8 mouse cellular contexts compared by ENCODE assay signal in the genomic region with DNA sequence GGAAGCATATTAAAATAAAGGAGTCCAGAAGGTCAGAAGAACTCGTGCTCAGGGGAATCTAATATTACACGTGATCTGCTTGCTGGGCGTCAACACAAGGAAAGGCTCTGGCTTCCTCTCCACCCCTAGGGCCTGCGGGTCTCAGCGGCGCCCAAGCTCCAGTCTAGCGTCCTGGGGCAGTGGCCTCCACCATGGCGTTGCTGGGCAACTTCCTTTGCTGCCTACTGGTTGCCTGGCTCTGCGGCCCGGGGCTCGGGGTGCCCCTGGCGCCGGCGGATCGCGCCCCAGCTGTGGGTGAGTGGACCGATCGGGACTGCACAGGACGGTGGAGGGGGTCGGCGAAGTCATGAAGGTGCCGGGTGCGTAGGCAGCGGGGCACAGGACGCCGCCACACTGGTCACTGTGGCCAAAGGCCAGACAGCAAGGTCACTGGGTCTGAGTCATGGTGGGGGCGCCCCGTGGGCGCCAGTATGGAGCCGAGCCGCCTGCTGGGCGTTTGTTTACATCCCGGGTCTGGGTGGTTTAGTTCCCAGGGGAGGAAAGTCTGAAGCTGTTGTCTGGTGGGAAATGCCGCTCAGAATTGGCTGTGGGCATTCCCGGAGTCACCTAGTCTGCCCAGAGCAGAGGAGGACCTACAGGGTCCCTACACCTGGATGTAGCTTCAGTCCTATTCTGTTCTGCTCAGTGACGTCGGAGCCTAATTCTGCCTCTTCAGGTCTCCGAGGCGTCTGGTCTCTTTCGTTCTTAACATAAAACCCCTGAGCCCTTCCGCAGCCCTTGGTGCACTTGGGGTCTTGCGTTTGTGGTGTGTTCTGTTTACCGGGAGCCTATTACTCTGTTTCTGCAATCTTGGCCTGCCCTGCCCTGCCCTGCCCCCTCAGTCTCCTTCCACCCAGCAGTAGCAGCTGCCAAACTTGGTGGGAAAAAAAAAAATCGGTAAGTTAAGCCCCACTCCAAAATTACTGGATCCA. TPM values are rescaled to one million over a fixed set of nuclear protein-coding genes. Genes with fewer than 3 reads are reported as not detected.
A peak's percentile ranks its signal among the peaks of the same experiment; 100 is the strongest.
DNase-seq lines count a peak whose midpoint lies in the region; ATAC-seq and TF ChIP-seq lines count a peak whose summit lies in the region.

No protein-coding gene starts in this region.

- no peak for TF ChIP-seq POLR2A in kidney, adult 2 months (IDR thresholded peaks at IDR 0.05; ENCODE audit: low read depth, low read length)

- peak; percentile 11 to 25 for DNase-seq in left cerebral cortex, adult 18-20 months (ENCODE audit: low spot score in 2 of 2)
- DNase-seq in left cerebral cortex, adult 11 months (ENCODE audit: low spot score): no peak
- peak; percentile 72 for DNase-seq in heart, adult 9 months (ENCODE audit: low spot score in 2 of 2)
- peak; percentile 83 for DNase-seq in kidney, adult 2 months
- peak; percentile 44 for DNase-seq in splenic B cell, adult 2 months (ENCODE audit: low read depth, low spot score)

- H3K9ac ChIP-seq in embryonic facial prominence, embryonic 13.5 days: peak overlapping the region; percentile 83
- peak overlapping the region; percentile 79 for H3K9ac ChIP-seq in liver, embryonic 12.5 days

- H3K27me3 ChIP-seq in embryonic facial prominence, embryonic 13.5 days: no peaks in the 10 kb centered on the region
- no peaks in the 10 kb centered on the region for H3K27me3 ChIP-seq in kidney, adult 2 months (replicated peaks; ENCODE audit: control insufficient read depth, insufficient read depth, low read length)
- H3K27me3 ChIP-seq in liver, embryonic 12.5 days (replicated peaks): no peaks in the 10 kb centered on the region
- H3K27me3 ChIP-seq in splenic B cell, adult 2 months (ENCODE audit: control insufficient read depth, insufficient read depth, low read length, poor library complexity, severe bottlenecking): no peaks in the 10 kb centered on the region

- TF ChIP-seq CTCF in kidney, adult 2 months (conservative IDR thresholded peaks at IDR 0.05; ENCODE audit: insufficient read depth, insufficient read length, low read depth, low read length): no peak

- ATAC-seq in embryonic facial prominence, embryonic 13.5 days (ENCODE audit: insufficient number of reproducible peaks, insufficient read depth, low FRiP score, low TSS enrichment, low read depth): peak; percentile 68; the same call in 1 of the 2 replicates
- ATAC-seq in liver, embryonic 12.5 days: peak; percentile 84
- peak; percentile 66 for ATAC-seq in monocyte, adult 5-6 weeks (replicated peaks; ENCODE audit: insufficient number of reproducible peaks, low FRiP score, low TSS enrichment, poor library complexity, severe bottlenecking)

- H3K4me1 ChIP-seq in embryonic facial prominence, embryonic 13.5 days: peaks cover 10% of the 10 kb centered on the region
- H3K4me1 ChIP-seq in kidney, adult 2 months (ENCODE audit: control insufficient read depth, insufficient read depth, low read length): peaks cover 3% of the 10 kb centered on the region; the same call in 1 of the 2 replicates
- peaks cover 22% of the 10 kb centered on the region for H3K4me1 ChIP-seq in liver, embryonic 12.5 days

- peak overlapping the region; percentile 65 for H3K27ac ChIP-seq in embryonic facial prominence, embryonic 13.5 days
- peak overlapping the region; percentile 98 for H3K27ac ChIP-seq in kidney, adult 2 months (ENCODE audit: insufficient read depth, low read depth, low read length)
- peak overlapping the region; percentile 73 for H3K27ac ChIP-seq in liver, embryonic 12.5 days

- WGBS in embryonic facial prominence, embryonic 13.5 days: 1% methylated on average over 44 of the region's 44 CpGs
- 1% methylated on average over 44 of the region's 44 CpGs for WGBS in kidney, adult 2 months
- 2% methylated on average over 44 of the region's 44 CpGs for WGBS in liver, embryonic 12.5 days (ENCODE audit: insufficient replicate concordance)

- H3K36me3 ChIP-seq in embryonic facial prominence, embryonic 13.5 days: no peaks in the 10 kb centered on the region
- H3K36me3 ChIP-seq in kidney, adult 2 months (ENCODE audit: control insufficient read depth, insufficient read depth, low read length): no peaks in the 10 kb centered on the region
- H3K36me3 ChIP-seq in liver, embryonic 12.5 days: no peaks in the 10 kb centered on the region
- H3K36me3 ChIP-seq in splenic B cell, adult 2 months (ENCODE audit: control insufficient read depth, insufficient read depth, low read length, poor library complexity, severe bottlenecking): no peaks in the 10 kb centered on the region

- H3K4me3 ChIP-seq in embryonic facial prominence, embryonic 13.5 days: peak overlapping the region; percentile 65
- peak overlapping the region; percentile 89 for H3K4me3 ChIP-seq in kidney, adult 2 months (ENCODE audit: insufficient read depth, low read depth, low read length)
- peak overlapping the region; percentile 74 for H3K4me3 ChIP-seq in liver, embryonic 12.5 days

- peak overlapping the region; percentile 97 for H3K4me2 ChIP-seq in embryonic facial prominence, embryonic 13.5 days
- H3K4me2 ChIP-seq in liver, embryonic 12.5 days: peak overlapping the region; percentile 89

- H3K9me3 ChIP-seq in embryonic facial prominence, embryonic 13.5 days: no peaks in the 10 kb centered on the region; the same call in 1 of the 2 replicates
- H3K9me3 ChIP-seq in liver, embryonic 12.5 days (replicated peaks): no peaks in the 10 kb centered on the region

RNA-seq across cellular contexts. Expression of a gene that starts 0.6 kb away (rescaled TPM):
- total RNA-seq in left cerebral cortex, adult 18-20 months (2021): 10 to 100 TPM; 24.9 to 25.2 TPM
- polyA plus RNA-seq in embryonic facial prominence, embryonic 13.5 days (2015; fragmentation: Nextera tagmentation; extraction: Ambion mirVana): 14.0 and 16.1 TPM in 2 replicates
- 395 and 466 TPM in 2 replicates for polyA plus RNA-seq in kidney, adult 2 months (2012; rRNA removed)
- polyA plus RNA-seq in liver, embryonic 12.5 days (2016; fragmentation: Nextera tagmentation; extraction: Ambion mirVana): 10.8 TPM in 2 replicates
- total RNA-seq in monocyte, adult 5-6 weeks (2017): 248 to 540 TPM (median 441 TPM) in 3 replicates

RNA-seq across cellular contexts. Expression of a gene that starts 10.1 kb away (rescaled TPM):
- total RNA-seq in left cerebral cortex, adult 18-20 months (2021): 10 to 100 TPM; 45.3 to 56.9 TPM
- polyA plus RNA-seq in embryonic facial prominence, embryonic 13.5 days (2015; fragmentation: Nextera tagmentation; extraction: Ambion mirVana): 23.0 and 34.1 TPM in 2 replicates
- 3.9 and 6.5 TPM in 2 replicates for polyA plus RNA-seq in kidney, adult 2 months (2012; rRNA removed)
- 0.98 and 1.4 TPM in 2 replicates for polyA plus RNA-seq in liver, embryonic 12.5 days (2016; fragmentation: Nextera tagmentation; extraction: Ambion mirVana)
- 1.4 TPM in 1 of 3 replicates, not detected in the others for total RNA-seq in monocyte, adult 5-6 weeks (2017)

Comparison
In these comparisons a context has a peak if more than half of its experiments do, and no peak if none do; other contexts are left out.
1. RNA of a gene that starts 0.6 kb away (polyA plus RNA-seq): 395 to 466 TPM in kidney, adult 2 months; 14.0 to 16.1 TPM in embryonic facial prominence, embryonic 13.5 days and 10.8 TPM in liver, embryonic 12.5 days; every median in the first group is over 10 times any median in the second.
2. Peak in every context shown above with its lines, with median percentiles within 50 percentile points of each other: ATAC-seq, H3K27ac ChIP-seq and H3K4me3 ChIP-seq.